Mouse (Mus musculus): ENCODE results near the gene Snorc.
A peak's percentile ranks its signal among the peaks of the same experiment; 100 is the strongest.
"Not testable (repeated sequence)": the region's sequence is repeated elsewhere in the genome, so short reads cannot be mapped to it uniquely, and the experiment has no call there.

Snorc gene

GRCm38 (mm10) chr1:87469971-87470370 is at the start of gene Snorc:
TSS of gene Snorc (plus strand) at chr1:87470271.
- DNase-seq (ENCODE audit: low spot score in 2 of 2) = not testable (repeated sequence)

GRCm38 (mm10) chr1:87435125-87435524 is 34.9 kb upstream of the Snorc start:
- DNase-seq (ENCODE audit: low spot score in 2 of 2) = no peak

DNA sequence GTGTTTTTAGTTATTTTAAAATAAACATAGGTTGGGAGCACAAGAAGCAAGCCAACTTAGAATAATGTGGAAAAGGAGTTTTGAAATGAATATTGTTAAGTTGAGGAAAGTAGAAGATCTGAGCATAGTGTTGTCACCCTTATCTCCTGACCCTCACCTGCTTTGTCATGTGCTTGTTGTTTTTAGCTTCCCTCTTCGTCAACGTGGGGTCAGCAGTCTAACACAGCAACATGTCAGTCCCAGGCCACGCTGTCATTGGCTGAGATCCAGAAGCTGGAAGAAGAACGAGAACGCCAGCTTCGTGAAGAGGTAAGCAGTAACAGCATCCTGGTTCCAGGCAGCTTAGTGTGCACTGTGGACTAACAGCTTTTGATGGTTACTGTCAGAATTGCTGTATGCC is 33.5 kb upstream of the Snorc start:
- DNase-seq (ENCODE audit: low spot score in 2 of 2) = no peak

GRCm38 (mm10) chr1:87447183-87448104 is 22.6 kb upstream of the Snorc start:
- DNase-seq (ENCODE audit: low spot score in 2 of 2) = peak; percentile 50 to 58

- DNase-seq (ENCODE audit: low spot score in 2 of 2) = no peak
These were observed 20.6 kb upstream of the Snorc start for GRCm38 (mm10) chr1:87449432-87449831.

DNA sequence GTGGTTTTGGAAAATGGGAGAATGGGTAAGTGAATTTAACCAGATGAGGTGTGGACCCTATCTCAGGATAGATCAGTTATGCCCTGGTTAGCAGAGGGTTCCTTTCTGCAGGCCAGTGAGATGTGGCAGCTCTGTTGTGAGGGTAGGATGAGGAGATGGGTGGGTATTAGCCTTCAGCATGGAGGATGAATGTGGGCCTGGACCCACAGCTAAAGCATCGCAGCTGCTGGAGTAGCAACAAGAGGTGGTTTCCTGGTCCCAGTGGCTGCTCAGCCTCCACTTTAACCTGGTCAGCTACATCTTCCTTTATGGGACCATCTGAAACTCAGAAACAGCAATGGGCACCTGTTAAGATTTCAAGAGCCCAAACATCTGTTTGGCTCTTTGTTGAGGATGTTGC is 13.6 kb upstream of the Snorc start:
- no peak for DNase-seq (ENCODE audit: low spot score in 2 of 2)

- no peak for DNase-seq (ENCODE audit: low spot score in 2 of 2)
These were observed 12.0 kb upstream of the Snorc start for GRCm38 (mm10) chr1:87458045-87458444.

DNA sequence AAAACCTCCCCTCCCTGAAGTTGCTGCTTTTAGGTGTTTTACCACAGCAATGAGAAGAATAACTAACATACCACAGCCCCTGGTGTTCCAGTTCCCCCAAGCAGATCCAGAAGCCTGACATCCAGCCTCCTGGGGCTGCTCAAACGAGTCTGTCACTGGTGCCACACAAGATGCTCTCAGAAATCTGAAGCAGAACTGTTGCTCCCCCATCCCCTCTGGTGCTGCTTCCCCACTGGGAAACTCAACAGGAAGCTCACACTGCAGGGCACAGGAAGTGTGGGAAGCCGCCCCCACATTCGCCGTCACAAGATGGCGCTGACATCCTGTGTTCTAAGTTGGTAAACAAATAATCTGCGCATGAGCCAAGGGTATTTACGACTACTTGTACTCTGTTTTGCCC is 10.2 kb upstream of the Snorc start:
- not testable (repeated sequence) for DNase-seq (ENCODE audit: low spot score in 2 of 2)

- DNase-seq (ENCODE audit: low spot score in 2 of 2) = no peak
These were observed 2.6 kb upstream of the Snorc start for GRCm38 (mm10) chr1:87467469-87467868.

DNA sequence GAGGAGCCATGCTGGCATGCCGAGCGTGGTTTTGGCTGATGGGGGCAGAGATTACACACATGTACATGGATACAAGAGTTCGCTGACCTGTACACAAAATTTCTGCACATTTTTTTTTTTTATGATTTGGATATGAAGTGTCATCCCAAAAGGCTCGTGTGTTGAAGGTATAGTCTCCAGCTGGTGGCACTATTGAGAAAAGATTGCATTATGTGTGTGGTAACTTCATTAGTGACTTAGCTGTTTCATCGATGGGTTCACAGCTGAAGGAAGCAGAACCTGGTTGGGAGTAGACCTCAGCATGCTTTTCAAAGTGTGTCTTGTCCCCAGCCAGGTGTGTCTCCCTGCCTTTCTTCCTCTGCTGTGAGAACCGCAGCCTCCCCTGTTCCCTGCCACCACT is 1.8 kb upstream of the Snorc start:
- no peak for DNase-seq (ENCODE audit: low spot score in 2 of 2)

- no peak for DNase-seq (ENCODE audit: low spot score in 2 of 2)
These were observed 1.8 kb downstream of the Snorc start for GRCm38 (mm10) chr1:87471914-87472313.

- DNase-seq (ENCODE audit: low spot score in 2 of 2) = no peak
These were observed 2.5 kb downstream of the Snorc start for GRCm38 (mm10) chr1:87472576-87472975.

- peak in 1 of 2 experiments; percentile 64 for DNase-seq (ENCODE audit: low spot score in 2 of 2)
These were observed 5.2 kb downstream of the Snorc start for GRCm38 (mm10) chr1:87475076-87475895.

GRCm38 (mm10) chr1:87482546-87482945 is 12.5 kb downstream of the Snorc start:
- no peak for DNase-seq (ENCODE audit: low spot score in 2 of 2)

- no peak for DNase-seq (ENCODE audit: low spot score in 2 of 2)
These were observed 16.3 kb downstream of the Snorc start for GRCm38 (mm10) chr1:87486386-87486785.

GRCm38 (mm10) chr1:87492285-87492684 is 22.2 kb downstream of the Snorc start:
- no peak for DNase-seq (ENCODE audit: low spot score in 2 of 2)

GRCm38 (mm10) chr1:87493542-87493941 is 23.5 kb downstream of the Snorc start:
- DNase-seq (ENCODE audit: low spot score in 2 of 2) = no peak

GRCm38 (mm10) chr1:87505524-87505923 is 35.5 kb downstream of the Snorc start:
- no peak for DNase-seq (ENCODE audit: low spot score in 2 of 2)

DNA sequence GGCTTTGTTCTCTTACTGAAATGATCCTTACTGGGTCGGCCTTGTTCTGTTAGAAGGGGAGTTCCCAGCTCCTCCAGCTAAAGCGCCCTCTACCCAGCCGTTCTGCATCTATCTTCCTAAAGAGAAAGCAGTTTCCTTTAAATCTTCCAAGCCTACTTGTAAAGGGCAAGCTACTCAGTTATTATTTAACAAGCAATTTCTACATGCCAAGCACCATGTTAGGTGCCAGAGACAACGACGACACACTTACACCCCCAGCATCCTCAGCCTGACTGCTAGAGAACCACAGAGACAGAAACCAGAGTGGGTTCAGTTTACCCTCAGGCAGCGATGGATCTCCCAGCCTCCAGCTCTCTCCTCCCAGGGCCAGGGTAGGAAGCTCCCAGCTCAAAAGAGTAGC is 37.8 kb downstream of the Snorc start:
- no peak for DNase-seq (ENCODE audit: low spot score in 2 of 2)

DNA sequence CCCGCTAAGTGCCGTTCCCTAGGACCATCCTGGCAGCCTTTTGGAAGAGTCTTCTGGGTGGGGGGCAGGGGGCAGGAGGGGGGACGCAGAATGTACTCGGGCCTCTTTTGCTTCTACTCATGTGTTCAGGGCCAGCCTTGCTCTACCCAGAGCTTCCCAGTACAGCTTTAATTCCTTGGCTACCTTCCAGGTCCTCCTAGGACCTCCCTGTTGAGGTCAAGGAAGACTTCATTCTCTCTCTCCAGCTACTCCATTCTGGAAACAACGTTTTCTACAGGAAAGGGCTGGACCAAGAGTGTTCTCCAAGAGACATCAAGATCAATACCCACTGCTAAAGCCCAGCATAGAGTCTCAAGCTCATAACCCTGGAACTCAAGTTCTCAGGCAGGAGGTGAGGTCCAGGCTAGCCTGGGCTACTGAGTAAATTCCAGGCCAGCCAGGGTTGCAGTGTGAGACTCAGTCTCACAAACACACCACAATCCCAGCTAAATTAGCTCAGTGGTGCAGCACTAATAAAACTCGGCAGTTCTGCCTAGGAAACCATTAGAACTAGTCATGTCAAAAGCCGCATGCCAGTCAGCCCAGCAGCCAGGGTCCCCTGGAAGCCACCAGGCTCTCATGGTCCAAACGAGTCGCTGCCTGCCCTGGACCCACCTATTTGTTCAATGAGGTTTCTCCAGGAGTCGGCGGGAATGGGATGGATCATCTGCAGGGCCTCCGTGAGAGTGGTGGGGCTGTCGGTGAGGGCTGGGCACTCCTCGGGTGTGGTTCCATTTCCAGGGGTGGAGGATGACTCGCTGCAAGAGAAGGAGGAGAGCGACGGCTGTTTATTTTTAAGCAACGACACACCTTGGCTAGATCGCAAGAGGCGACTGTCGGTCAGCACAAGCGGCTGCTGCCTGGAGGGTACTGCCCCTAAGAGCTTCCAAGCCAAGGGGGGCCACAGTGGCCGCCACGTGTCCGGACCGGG is 38.8 kb downstream of the Snorc start:
- DNase-seq (ENCODE audit: low spot score in 2 of 2) = no peak

DNA sequence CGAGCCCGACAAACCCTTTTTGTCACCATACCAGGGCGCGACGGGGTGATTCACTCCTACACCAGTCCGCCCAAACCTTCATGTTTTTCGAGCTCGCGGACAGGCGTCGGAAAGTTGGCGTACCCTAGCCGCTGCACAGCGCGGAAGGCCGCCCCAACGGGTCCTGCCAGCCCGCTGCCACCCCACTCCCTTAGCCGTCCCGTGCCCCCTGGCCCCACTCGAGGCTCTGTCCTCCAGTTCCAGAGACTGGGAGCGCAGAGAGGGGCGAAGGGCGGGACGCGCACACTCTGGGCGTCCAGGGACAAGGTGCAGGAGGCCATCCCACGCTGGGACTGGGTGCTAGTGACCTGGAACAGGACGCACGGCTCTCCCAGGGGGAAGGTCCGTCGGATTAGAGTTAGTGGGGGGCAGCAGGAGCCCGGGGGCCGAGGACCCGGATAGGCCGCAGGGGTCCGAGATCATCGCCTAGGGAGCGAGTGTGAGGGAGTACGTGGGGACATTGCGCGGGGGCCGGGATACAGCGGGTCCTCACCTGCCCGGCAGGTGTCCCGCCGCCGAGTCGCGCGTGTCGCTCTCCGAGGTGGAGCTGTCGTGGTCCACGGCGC is 39.6 kb downstream of the Snorc start, which contains the start of gene Neu2:
Neu2 (plus strand) TSS at position 329 of the 605 bp plus-strand sequence.
- no peak for DNase-seq (ENCODE audit: low spot score in 2 of 2)
